Mouse (Mus musculus) MEL (cell line): ENCODE results near the gene Ablim2. TPM values are rescaled to one million over a fixed set of nuclear protein-coding genes. Genes with fewer than 3 reads are reported as not detected.

Experiments
- DNase-seq: peaks from one replicate; pipeline ENCODE4 v3.0.0; 2011; ENCODE audit warnings: low read depth, low spot score
- H3K27ac ChIP-seq: 2 replicates; pipeline ENCODE4 v1.5.1; 2012; ENCODE audit warnings: low read depth, mild to moderate bottlenecking, control low read depth, low read length, moderate library complexity; ENCODE audit not compliant: control insufficient read depth
- H3K27me3 ChIP-seq, 2 experiments: fragments of 150-350 bp in 1 of 2; sonication (generic) in 1 of 2; 2 replicates each; pipeline ENCODE4 v1.6.1; 2012; ENCODE audit warnings: low read length in 2 of 2, mild to moderate bottlenecking in 2 of 2, improper control_type of control experiment in 1 of 2, moderate library complexity in 1 of 2; ENCODE audit not compliant: insufficient read depth in 2 of 2, control insufficient read depth in 1 of 2
- H3K36me3 ChIP-seq, 2 experiments: 2 replicates each; pipeline ENCODE4 v1.6.1; 2012 to 2014; ENCODE audit warnings: low read length in 2 of 2, improper control_type of control experiment in 1 of 2, inconsistent platforms in 1 of 2, mild to moderate bottlenecking in 1 of 2; ENCODE audit not compliant: insufficient read depth in 2 of 2, control insufficient read depth in 1 of 2
- H3K4me1 ChIP-seq, 2 experiments: fragments of 150-350 bp in 1 of 2; sonication (generic) in 1 of 2; 2 replicates each; pipeline ENCODE4 v1.6.1; 2012; ENCODE audit warnings: low read length in 2 of 2, improper control_type of control experiment in 1 of 2, mild to moderate bottlenecking in 1 of 2; ENCODE audit not compliant: insufficient read depth in 2 of 2, control insufficient read depth in 1 of 2
- H3K4me3 ChIP-seq, 2 experiments: fragments of 150-350 bp in 1 of 2; sonication (generic) in 1 of 2; 2 replicates each; pipeline ENCODE4 v1.5.1; 2012; ENCODE audit warnings: low read depth in 2 of 2, low read length in 2 of 2, mild to moderate bottlenecking in 2 of 2, moderate library complexity in 2 of 2, control low read depth in 1 of 2, improper control_type of control experiment in 1 of 2; ENCODE audit not compliant: control insufficient read depth in 1 of 2, insufficient read depth in 1 of 2
- H3K79me2 ChIP-seq: 2 replicates; pipeline ENCODE4 v1.6.1; 2012; ENCODE audit warnings: mild to moderate bottlenecking, low read length, moderate library complexity; ENCODE audit not compliant: control insufficient read depth, poor library complexity, insufficient read depth
- H3K9ac ChIP-seq: 2 replicates; pipeline ENCODE4 v1.6.1; 2012; ENCODE audit warnings: low read depth, mild to moderate bottlenecking, control low read depth, low read length, moderate library complexity; ENCODE audit not compliant: control insufficient read depth, poor library complexity, severe bottlenecking
- H3K9me3 ChIP-seq: fragments of 150-350 bp; sonication (generic); replicated peaks from 2 replicates; pipeline ENCODE4 v1.6.1; 2012; ENCODE audit warnings: mild to moderate bottlenecking, low read length, improper control_type of control experiment, moderate library complexity; ENCODE audit not compliant: insufficient read depth
- CHD1 ChIP-seq: IDR thresholded peaks from 2 replicates; pipeline ENCODE4 v1.6.1; 2012; ENCODE audit warnings: low read depth, mild to moderate bottlenecking, inconsistent platforms, low read length, improper control_type of control experiment
- CTCF ChIP-seq, 3 experiments: IDR thresholded peaks in 2 of 3; conservative IDR thresholded peaks in 1 of 3; 2 replicates each; pipeline ENCODE4 v1.5.1; 2011 to 2012; ENCODE audit warnings: low read length in 3 of 3, low read depth in 2 of 3, mild to moderate bottlenecking in 2 of 3, improper control_type of control experiment in 1 of 3, inconsistent platforms in 1 of 3, mixed read lengths in 1 of 3, moderate library complexity in 1 of 3; ENCODE audit not compliant: control insufficient read depth in 1 of 3, insufficient read depth in 1 of 3, poor library complexity in 1 of 3, severe bottlenecking in 1 of 3
- E2F4 ChIP-seq: IDR thresholded peaks from 2 replicates; pipeline ENCODE4 v1.6.1; 2011; ENCODE audit warnings: low read depth, low read length, improper control_type of control experiment, borderline replicate concordance
- ELF1 ChIP-seq: IDR thresholded peaks from 2 replicates; pipeline ENCODE4 v1.6.1; 2014; ENCODE audit warnings: low read depth, mild to moderate bottlenecking, inconsistent platforms, low read length, improper control_type of control experiment, moderate library complexity
- EP300 ChIP-seq, 2 experiments: IDR thresholded peaks; 2 replicates each; pipeline ENCODE4 v1.6.1; 2011; ENCODE audit warnings: improper control_type of control experiment in 2 of 2, low read length in 2 of 2, low read depth in 1 of 2, mild to moderate bottlenecking in 1 of 2
- HCFC1 ChIP-seq: IDR thresholded peaks from 2 replicates; pipeline ENCODE4 v1.6.1; 2012; ENCODE audit warnings: low read depth, mild to moderate bottlenecking, inconsistent platforms, low read length, improper control_type of control experiment, moderate library complexity
- JUND ChIP-seq: IDR thresholded peaks from 2 replicates; pipeline ENCODE4 v1.6.1; 2011; ENCODE audit warnings: low read depth, mild to moderate bottlenecking, improper control_type of control experiment, low read length
- KAT2A ChIP-seq: conservative IDR thresholded peaks from 2 replicates; pipeline ENCODE4 v1.6.1; 2012; ENCODE audit warnings: low read depth, low read length, improper control_type of control experiment, inconsistent platforms
- MAFK ChIP-seq: IDR thresholded peaks from 2 replicates; pipeline ENCODE4 v1.6.1; 2011; ENCODE audit warnings: low read depth, mild to moderate bottlenecking, low read length, improper control_type of control experiment, borderline replicate concordance
- MAX ChIP-seq: IDR thresholded peaks from 2 replicates; pipeline ENCODE4 v1.6.1; 2011; ENCODE audit warnings: low read length, improper control_type of control experiment
- MAZ ChIP-seq: IDR thresholded peaks from 2 replicates; pipeline ENCODE4 v1.6.1; 2012; ENCODE audit warnings: low read depth, mild to moderate bottlenecking, inconsistent platforms, low read length, improper control_type of control experiment
- MEF2A ChIP-seq: IDR thresholded peaks from 2 replicates; pipeline ENCODE4 v1.6.1; 2014; ENCODE audit warnings: low read depth, mild to moderate bottlenecking, inconsistent platforms, low read length, improper control_type of control experiment; ENCODE audit not compliant: poor library complexity, insufficient replicate concordance, severe bottlenecking; ENCODE audit errors: extremely low read depth
- NRF1 ChIP-seq: IDR thresholded peaks from 2 replicates; pipeline ENCODE4 v1.6.1; 2014; ENCODE audit warnings: low read depth, mild to moderate bottlenecking, inconsistent platforms, low read length, improper control_type of control experiment, moderate library complexity; ENCODE audit not compliant: poor library complexity, insufficient read depth, severe bottlenecking
- POLR2AphosphoS2 ChIP-seq: IDR thresholded peaks from 2 replicates; pipeline ENCODE4 v1.6.1; 2011; ENCODE audit warnings: low read length, improper control_type of control experiment
- RAD21 ChIP-seq: IDR thresholded peaks from 2 replicates; pipeline ENCODE4 v1.6.1; 2011; ENCODE audit warnings: mild to moderate bottlenecking, low read depth, low read length, improper control_type of control experiment
- RCOR1 ChIP-seq: IDR thresholded peaks from 2 replicates; pipeline ENCODE4 v1.6.1; 2012; ENCODE audit warnings: low read depth, mild to moderate bottlenecking, inconsistent platforms, low read length, improper control_type of control experiment
- SIN3A ChIP-seq: IDR thresholded peaks from 2 replicates; pipeline ENCODE4 v1.6.1; 2012; ENCODE audit warnings: low read length, improper control_type of control experiment, inconsistent platforms
- SMC3 ChIP-seq: IDR thresholded peaks from 2 replicates; pipeline ENCODE4 v1.6.1; 2011; ENCODE audit warnings: low read depth, low read length, improper control_type of control experiment
- TBP ChIP-seq: IDR thresholded peaks from 2 replicates; pipeline ENCODE4 v1.8.0; 2011; ENCODE audit warnings: low read depth, low read length, improper control_type of control experiment
- UBTF ChIP-seq: IDR thresholded peaks from 2 replicates; pipeline ENCODE4 v1.6.1; 2012; ENCODE audit warnings: low read depth, mild to moderate bottlenecking, inconsistent platforms, low read length, improper control_type of control experiment, moderate library complexity, borderline replicate concordance; ENCODE audit not compliant: insufficient read depth
- ZC3H11A ChIP-seq: IDR thresholded peaks from 2 replicates; pipeline ENCODE4 v1.6.1; 2012; ENCODE audit warnings: low read depth, mild to moderate bottlenecking, inconsistent platforms, low read length, improper control_type of control experiment
- ZMIZ1 ChIP-seq: IDR thresholded peaks from 2 replicates; pipeline ENCODE4 v1.6.1; 2012; ENCODE audit warnings: low read depth, mild to moderate bottlenecking, inconsistent platforms, low read length, improper control_type of control experiment, moderate library complexity
- ZNF384 ChIP-seq: IDR thresholded peaks from 2 replicates; pipeline ENCODE4 v1.6.1; 2012; ENCODE audit warnings: low read depth, mild to moderate bottlenecking, inconsistent platforms, low read length, improper control_type of control experiment
- polyA plus RNA-seq, 2 experiments: library from polyadenylated mRNA; stranded (reverse) in 1 of 2; unstranded in 1 of 2; fragments of >175 nt in 1 of 2; fragments of >200 nt in 1 of 2; gene quantifications; 2 replicates each; pipeline versions ENCODE4 v1.2.1 to v1.2.4; 2012; ENCODE audit warnings: low replicate concordance in 2 of 2, low read depth in 1 of 2; ENCODE audit not compliant: insufficient read length in 2 of 2, insufficient read depth in 1 of 2, missing spikeins in 1 of 2
- total RNA-seq: library from RNA; depleted of rRNA; stranded (reverse); fragments of 300-350 nt; gene quantifications from 2 replicates; pipeline ENCODE4 v1.2.3, GENCODE M21; 2012

Ablim2 gene
- total and polyA plus RNA-seq, 3 experiments: not detected

DNA sequence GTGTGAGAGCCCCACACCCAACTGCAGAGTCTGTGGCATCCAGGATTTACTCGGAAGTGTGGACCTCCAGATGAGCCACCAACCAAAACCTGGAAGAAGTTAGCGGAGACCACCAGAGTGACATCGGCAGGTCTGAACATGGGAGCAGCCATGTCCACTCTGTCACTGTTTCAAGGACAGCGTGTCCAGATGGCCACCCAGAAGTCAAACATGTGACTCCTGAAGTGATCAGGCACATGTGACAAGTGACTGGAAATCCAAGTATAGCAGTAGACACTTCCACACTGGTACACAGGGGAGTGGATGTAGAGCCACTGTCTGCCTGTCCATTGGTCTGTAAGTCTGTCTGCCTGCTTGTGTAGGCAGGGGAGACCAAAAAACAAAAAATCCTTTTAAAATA, 47.0 kb downstream of the Ablim2 start:
- Histone ChIP-seq H3K4me3 (no peak overlapping the region), H3K79me2 (no peaks in the 10 kb centered on the region), H3K36me3 (no peaks in the 10 kb centered on the region), H3K27me3 (no peaks in the 10 kb centered on the region), H3K4me1 (no peaks in the 10 kb centered on the region), H3K27ac (no peak overlapping the region), H3K9ac (no peak overlapping the region), H3K9me3 (no peaks in the 10 kb centered on the region; the same call in 1 of the 2 replicates)
- no peak for DNase-seq
- TF ChIP-seq ZMIZ1 (no peak), KAT2A (no peak), SIN3A (no peak), POLR2AphosphoS2 (no peak), NRF1 (no peak), SMC3 (no peak), MEF2A (no peak), CHD1 (no peak), EP300 (IDR thresholded peaks at IDR 0.05; ENCODE audit: low read depth in 1 of 2, low read length in 2 of 2) (no peak), RAD21 (no peak), RCOR1 (no peak), ZNF384 (no peak), ELF1 (no peak), ZC3H11A (no peak)
- TF ChIP-seq, all 39 proteins: peak for 0

DNA sequence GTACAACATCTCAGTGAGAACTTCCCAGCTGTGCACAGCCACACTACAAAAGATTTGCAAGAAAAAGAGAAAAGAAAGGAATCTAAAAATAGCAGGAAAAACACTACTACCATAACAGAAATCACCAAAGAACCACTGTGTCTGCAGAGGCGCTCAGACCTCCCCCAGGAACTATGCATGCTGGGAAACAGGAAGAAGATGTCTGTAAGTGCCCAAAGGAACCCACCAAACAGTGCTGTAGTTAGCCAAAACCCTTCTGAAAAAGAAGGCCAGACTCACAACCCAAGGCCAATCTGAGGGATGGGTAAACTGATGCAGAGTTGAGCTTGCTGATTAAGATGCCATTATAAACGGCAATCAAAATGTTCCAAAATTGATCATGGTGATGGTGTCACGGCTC, 47.5 kb downstream of the Ablim2 start:
- no peak for DNase-seq
- H3K4me1 ChIP-seq: no peaks in the 10 kb centered on the region
- no peak overlapping the region for H3K9ac ChIP-seq
- TF ChIP-seq JUND: no peak
- no peak for TF ChIP-seq TBP
- TF ChIP-seq MAFK: no peak
- no peak for TF ChIP-seq E2F4
- TF ChIP-seq HCFC1: no peak
- TF ChIP-seq RCOR1: no peak
- TF ChIP-seq CTCF (IDR thresholded peaks at IDR 0.05 in 2 of 3, conservative IDR thresholded peaks at IDR 0.05 in 1 of 3; ENCODE audit: control insufficient read depth in 1 of 3, insufficient read depth in 1 of 3, low read depth in 2 of 3, low read length in 3 of 3, poor library complexity in 1 of 3, severe bottlenecking in 1 of 3): no peak
- no peak for TF ChIP-seq ZNF384
- TF ChIP-seq UBTF: no peak
- no peak for TF ChIP-seq ZC3H11A
- TF ChIP-seq MAZ: no peak
- TF ChIP-seq ZMIZ1: no peak
- TF ChIP-seq MAX: no peak
- H3K27me3 ChIP-seq: no peaks in the 10 kb centered on the region
- H3K79me2 ChIP-seq: no peaks in the 10 kb centered on the region
- no peaks in the 10 kb centered on the region for H3K36me3 ChIP-seq
- H3K4me3 ChIP-seq: no peak overlapping the region
- no peaks in the 10 kb centered on the region; the same call in 1 of the 2 replicates for H3K9me3 ChIP-seq
- H3K27ac ChIP-seq: no peak overlapping the region
